Mouse (Mus musculus) left cerebral cortex, adult 11 months (tissue): Measurements from ENCODE around the gene Rtp1.

Source experiments
- DNase-seq: peaks from one replicate; pipeline ENCODE4 v3.0.0; 2022; ENCODE audit warnings: low spot score

Gene Rtp1

DNA sequence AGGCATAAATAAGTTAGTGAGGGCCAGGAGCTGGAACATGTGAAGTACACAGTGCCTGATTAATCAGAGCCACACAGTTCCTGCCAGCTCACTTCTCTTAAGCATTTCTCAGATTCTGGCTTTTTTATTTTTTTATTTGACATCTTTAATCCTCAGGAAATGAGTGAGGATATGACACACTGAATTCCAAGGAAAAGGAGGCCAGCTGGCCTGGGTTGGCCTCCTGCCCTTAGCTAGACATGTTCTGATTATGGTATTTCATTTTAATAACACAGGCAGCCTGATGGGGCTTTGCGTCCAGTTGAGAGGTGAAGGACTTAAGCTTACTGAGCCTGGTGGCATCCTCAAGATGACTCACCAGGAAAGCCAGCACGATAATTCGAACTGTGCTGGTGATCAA, 27.6 kb downstream of the Rtp1 start:
- DNase-seq, result no peak

DNA sequence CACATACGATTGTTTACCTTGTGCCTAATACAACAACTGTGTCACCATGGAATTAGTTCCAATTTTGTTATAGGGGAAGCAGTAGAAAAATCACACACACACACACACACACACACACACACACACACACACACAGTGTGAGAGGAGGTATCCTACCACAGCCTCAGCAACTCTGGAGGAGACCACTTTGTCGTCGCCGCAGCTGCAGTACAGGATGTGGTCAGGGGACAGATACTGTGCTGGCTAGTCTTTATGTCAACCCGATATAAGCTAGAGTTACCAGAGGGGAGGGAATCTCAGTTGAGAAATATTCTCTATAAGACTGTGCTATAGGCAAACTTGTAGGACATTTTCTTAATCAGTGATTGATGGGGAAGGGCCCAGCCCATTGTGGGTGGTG, 28.4 kb downstream of the Rtp1 start:
- DNase-seq, result no peak

DNA sequence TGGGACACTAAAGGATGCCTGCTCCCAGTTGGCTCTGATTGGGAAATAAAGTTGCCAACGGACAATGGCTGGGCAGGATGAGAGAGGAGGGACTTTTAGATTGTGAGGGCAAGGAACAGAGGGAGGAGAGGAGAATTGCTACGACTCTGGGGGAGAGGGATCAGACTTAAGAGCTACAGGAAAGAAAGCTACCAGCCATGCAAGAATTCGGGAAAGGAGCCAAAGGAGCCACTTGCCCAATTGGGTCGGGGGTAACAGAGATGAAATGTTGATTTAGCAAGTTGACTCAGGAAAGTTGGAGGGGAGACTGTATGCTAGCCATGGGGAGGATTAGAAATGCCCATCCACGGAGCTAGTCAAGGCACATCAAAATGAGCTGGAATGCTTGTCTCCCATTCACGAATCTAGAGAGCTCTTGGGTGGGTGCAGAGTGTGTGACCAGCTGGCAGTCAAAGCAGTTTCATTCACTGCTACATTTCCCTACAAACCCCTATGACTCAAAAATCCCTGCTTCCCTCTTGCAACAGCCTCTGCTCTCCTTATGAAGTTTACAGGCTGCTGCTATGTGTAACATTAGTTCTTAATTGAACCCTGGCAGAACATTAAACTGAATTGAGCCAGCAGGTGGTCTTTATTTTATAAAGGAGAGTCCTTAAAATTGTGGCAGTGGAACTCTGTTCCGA, 30.1 kb downstream of the Rtp1 start:
- DNase-seq, result no peak

DNA sequence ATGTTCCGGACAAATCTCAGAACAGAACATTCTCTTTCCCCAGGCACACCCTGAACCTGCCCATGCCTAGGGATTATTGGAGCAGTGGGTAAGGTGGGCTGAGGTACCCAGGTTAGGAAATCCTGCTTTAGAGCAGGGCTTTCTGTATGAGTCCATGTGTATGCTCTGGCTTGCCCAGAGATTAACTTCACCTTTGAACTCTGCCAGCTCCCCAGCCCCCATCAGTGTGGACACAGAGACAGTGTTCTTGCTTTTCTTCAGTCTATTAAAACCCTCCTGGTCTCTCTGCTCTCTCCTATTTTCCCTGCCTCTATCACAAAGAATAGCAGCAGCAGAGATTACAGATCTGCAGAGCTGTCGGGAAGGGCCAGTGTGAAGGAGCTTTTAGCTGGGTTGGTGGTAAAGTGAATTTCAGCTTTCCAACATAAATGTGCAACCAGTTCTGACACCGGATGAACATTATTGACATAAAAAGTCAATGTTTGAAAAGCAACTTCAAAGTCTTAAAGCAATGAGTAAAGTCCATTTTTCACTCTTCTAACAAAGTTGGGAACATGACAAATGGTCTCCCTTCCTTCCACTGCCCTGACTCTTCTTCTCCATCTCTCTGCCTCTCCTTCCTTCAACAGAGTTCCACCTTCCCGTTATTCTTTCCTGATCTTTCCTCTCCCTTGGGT, 34.9 kb downstream of the Rtp1 start:
- no peak for DNase-seq

DNA sequence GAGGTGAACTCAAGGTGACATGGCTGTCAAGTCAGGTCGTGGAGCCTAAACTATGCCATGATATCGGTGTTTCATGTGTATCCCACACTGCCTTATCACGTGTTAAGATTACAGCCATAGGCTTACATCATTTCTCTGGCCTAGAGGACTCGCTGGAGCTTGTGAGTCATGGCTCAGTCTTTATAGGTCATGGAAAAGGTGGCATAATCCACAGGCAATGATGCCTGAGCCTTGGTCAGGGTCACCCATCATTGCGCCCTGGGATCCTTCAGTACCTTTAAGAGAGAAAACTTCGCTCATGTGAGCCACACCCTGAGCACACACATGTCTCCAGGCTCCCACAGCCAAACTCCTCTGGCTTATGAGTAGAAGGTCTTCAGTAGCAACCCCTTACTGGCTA, 42.6 kb downstream of the Rtp1 start:
- DNase-seq, result no peak

DNA sequence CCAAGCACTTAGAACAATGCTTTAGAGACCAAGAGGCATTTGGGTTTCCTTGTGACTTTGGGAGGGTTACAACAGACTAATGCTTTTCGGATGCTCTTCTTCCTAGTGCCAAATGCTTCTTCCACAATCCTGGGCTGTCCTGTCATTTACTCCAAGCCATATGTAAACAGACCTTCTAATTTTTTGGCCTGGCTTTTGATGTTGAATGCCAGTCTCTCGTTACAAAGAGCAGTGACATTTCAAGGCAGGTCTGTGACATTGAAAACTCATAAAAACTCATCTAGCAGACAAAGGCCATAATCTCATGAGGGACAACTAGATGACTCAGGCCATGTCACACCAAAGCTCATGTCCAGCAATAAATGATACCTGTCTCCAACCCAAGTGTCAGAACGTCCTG, 43.1 kb downstream of the Rtp1 start:
- no peak for DNase-seq

DNA sequence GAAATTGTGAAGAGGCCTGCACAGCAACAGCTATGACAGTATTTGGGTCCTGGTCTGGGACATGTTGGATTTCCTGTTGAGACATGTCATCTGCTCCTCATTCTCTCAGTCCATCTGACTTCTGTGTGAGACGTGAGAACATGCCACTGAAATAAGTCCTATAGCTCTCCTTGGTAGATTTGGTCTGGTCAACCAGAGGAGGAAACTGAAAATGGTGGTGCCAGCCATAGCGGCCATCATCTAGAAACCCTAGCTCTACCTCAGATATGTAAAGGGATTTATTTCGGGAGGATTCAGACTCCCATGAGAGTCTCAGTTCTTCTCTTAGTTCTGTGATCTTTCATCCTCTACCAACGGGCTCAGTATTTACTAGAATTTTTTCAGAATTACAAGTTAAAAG, 46.7 kb downstream of the Rtp1 start:
- no peak for DNase-seq

DNA sequence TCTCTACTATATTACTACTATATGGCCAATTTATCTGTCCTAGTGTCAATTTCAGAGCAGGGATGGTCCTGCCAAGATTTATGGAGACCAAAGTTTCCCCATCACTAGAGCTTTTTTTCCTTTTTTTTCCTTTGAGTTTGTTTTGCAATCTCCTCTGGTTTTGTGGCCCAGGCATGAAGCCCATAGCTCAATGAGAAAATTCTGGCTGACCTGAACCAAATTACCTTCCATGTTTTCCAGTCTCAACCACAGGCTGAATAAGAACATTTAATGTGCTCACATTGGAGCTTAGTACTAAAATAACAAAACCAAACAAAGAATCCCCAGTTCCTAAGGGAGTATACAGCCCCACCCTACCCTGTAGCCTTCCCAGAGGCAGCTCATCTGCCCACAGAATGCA, 47.7 kb downstream of the Rtp1 start:
- no peak for DNase-seq

DNA sequence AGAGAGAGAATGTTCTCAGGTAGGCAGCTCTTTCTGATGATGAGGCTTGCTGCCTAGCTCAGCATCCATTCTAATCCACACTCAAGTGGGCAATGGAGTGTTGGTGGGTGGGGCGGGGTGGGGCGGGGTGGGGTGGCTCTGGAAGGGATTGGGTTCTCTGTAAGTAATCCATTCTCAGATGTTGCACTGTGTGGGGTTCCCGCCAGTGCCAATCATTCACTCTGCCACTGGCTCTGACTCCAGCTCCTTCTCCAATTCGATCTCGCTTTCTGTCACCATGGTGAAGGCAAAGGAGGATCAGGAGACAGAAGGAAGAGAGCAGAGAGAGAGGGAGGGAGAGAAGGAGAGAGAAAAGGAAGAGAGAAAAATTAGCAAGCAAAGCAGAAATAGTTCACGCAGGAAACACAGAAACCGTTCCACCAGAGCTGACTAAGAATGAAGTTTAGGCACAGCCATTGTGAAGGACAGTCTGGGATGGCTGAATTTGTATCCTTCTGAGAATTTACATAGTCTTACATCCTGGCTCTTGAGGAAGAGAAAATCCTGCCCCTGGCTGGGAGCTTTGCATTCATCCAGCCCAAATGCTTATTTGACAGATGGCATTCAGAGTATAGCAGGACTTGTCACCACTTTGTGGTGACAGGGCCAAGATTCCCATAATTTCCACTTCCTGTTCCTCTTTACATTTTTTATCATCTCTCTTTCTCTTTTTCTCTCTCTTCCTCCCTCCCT, 51.1 kb downstream of the Rtp1 start:
- DNase-seq, result no peak

DNA sequence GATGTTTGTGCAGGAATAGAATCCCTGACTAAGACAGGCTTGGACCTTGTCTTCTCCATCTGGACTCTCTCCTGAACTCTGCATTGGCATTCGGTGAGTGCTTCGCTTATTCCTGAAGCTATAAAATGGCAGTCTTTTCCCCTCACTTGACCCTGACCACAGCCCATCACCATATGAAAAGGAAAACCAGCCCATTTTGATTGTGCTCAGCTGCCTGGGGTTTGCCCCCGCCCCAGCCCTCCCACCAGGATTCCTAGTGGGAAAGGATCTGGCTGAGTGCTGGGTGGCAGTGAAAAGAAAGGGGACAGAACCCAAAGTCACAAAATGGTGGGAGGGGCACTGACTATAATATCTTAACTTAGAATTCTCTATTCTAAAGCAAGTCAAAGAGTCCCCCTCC, 53.3 kb downstream of the Rtp1 start:
- no peak for DNase-seq

DNA sequence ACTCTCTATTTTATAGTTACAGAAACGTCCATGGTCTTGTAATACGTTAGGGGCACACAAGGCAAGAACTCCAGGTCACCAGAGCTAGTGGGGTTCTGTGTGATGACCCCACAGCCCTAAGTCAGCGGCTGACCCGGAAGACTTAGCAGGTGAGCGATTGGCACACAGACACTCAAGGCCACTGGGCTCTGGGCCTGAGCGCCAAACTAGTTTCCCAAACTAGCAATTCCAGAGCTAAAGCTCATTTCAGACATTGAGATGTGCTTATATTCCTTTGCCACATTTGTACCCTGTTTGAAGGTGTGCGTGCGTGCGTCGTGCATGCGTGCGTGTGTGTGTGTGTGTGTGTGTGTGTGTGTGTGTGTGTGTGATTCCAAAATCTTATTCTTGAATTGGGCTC, 53.9 kb downstream of the Rtp1 start:
- DNase-seq, result no peak

DNA sequence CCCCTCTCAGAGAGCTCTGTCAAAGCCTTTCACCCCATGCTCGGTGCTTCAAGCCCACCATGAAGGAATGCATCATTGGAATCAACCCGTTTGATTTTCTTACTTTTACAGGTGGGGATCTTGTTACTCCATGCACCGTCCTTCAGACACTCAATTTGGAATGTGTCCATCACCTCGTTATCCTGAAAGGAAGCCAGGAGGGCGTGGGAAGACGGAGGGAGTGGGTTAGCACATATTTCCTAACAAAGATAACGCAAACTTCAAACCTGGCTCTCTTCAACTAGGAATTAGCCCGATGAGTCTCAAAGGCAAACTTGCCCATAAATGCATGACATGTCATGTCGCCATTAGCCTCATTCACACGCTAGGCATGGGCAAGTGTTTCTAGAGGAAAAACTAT, 54.4 kb downstream of the Rtp1 start:
- DNase-seq, result no peak
